Mouse (Mus musculus) forebrain, postnatal 0 days (tissue): ENCODE measurements around the gene Dpm3. TPM values are rescaled to one million over a fixed set of nuclear protein-coding genes. Genes with fewer than 3 reads are reported as not detected.

Source experiments
- ATAC-seq: fragments of 200-750 bp; cut with Nextera tagmentation; 2 replicates; pipeline ENCODE4 v1.8.0; 2017; ENCODE audit warnings: mild to moderate bottlenecking, moderate library complexity
- DNase-seq: peaks from one replicate; pipeline ENCODE4 v3.0.0-alpha.2; 2015
- H3K27ac ChIP-seq: fragments of 300-500 bp; sonication (generic); 2 replicates; pipeline ENCODE4 v1.5.1; 2014; ENCODE audit warnings: low read depth, mild to moderate bottlenecking, antibody characterized with exemption, low read length, moderate library complexity, mixed read lengths
- H3K27me3 ChIP-seq: fragments of 300-500 bp; sonication (generic); 2 replicates; pipeline ENCODE4 v1.6.1; 2014; ENCODE audit warnings: mild to moderate bottlenecking, low read length, mixed read lengths; ENCODE audit not compliant: insufficient read depth
- H3K36me3 ChIP-seq: fragments of 300-500 bp; sonication (generic); 2 replicates; pipeline ENCODE4 v1.6.1; 2014; ENCODE audit warnings: mild to moderate bottlenecking, moderate library complexity; ENCODE audit not compliant: insufficient read depth
- H3K4me1 ChIP-seq: fragments of 300-500 bp; sonication (generic); 2 replicates; pipeline ENCODE4 v1.6.1; 2014; ENCODE audit warnings: antibody characterized with exemption; ENCODE audit not compliant: insufficient read depth
- H3K4me2 ChIP-seq: fragments of 300-500 bp; sonication (generic); 2 replicates; pipeline ENCODE4 v1.6.1; 2014; ENCODE audit warnings: low read depth, mild to moderate bottlenecking, moderate library complexity
- H3K4me3 ChIP-seq: fragments of 300-500 bp; sonication (generic); 2 replicates; pipeline ENCODE4 v1.5.1; 2014; ENCODE audit warnings: low read depth, low read length, mixed read lengths
- H3K9ac ChIP-seq: fragments of 300-500 bp; sonication (generic); 2 replicates; pipeline ENCODE4 v1.6.1; 2014; ENCODE audit warnings: mild to moderate bottlenecking
- H3K9me3 ChIP-seq: fragments of 300-500 bp; sonication (generic); 2 replicates; pipeline ENCODE4 v1.6.1; 2016; ENCODE audit warnings: low read length
- CTCF ChIP-seq: sonication (generic); IDR thresholded peaks from 2 replicates; pipeline ENCODE4 v1.5.1; 2016; ENCODE audit warnings: antibody characterized with exemption, control low read depth, low read depth
- WGBS: fragments of 180-500 bp; shearing (Covaris S2); extraction: QIAGEN DNeasy Blood & Tissue Kit; methylation state at CpG from one replicate; pipeline ENCODE4 v1.1.7; 2014; 5-methylcytosine and 5-hydroxymethylcytosine counted together
- microRNA counts: library from miRNA; unstranded; fragments of <30 nt; microRNA quantifications from one replicate; lab custom pipeline; 2015
- microRNA-seq, 2 experiments: library from miRNA; unstranded; fragments of <30 nt; microRNA quantifications; one replicate each; pipeline ENCODE4; 2016
- polyA plus RNA-seq: library from polyadenylated mRNA; unstranded; fragments of >200 nt; fragmentation: Nextera tagmentation; extraction: Ambion mirVana; gene quantifications from 2 replicates; pipeline ENCODE4 v1.2.1, GENCODE M21; 2015
- total RNA-seq: library from RNA; depleted of rRNA; stranded (reverse); fragments of >200 nt; gene quantifications from 2 replicates; pipeline ENCODE4 v1.2.3, GENCODE M21; 2014; rRNA removed

Dpm3 gene
- total and polyA plus RNA-seq, 2 experiments from 2014 or later: 74.9 to 160 TPM

- Histone ChIP-seq H3K9ac (no peak overlapping the region), H3K27ac (no peak overlapping the region), H3K4me2 (peak overlapping the region; percentile 40), H3K36me3 (peaks cover 22% of the 10 kb centered on the region), H3K4me1 (peaks cover 13% of the 10 kb centered on the region), H3K27me3 (no peaks in the 10 kb centered on the region), H3K4me3 (no peak overlapping the region), H3K9me3 (no peaks in the 10 kb centered on the region)
- DNase-seq (no peak), ATAC-seq (no peak)
- 11% methylated on average over 40 of the region's 40 CpGs for WGBS
- TF ChIP-seq CTCF: no peak
These were observed 57.0 kb downstream of the Dpm3 start for GRCm38 (mm10) chr3:89315930-89316831.

MicroRNAs within 50 kb of the gene (microRNA counts, 519-probe panel; counts per million panel counts)
- 3,579 counts per million, percentile 36 among the panel's probes with 10 or more counts for microRNA mmu-miR-92b (lab: Ali Mortazavi, UCI)

Small RNAs within 50 kb of the gene (microRNA-seq; reads per million reads assigned to microRNA genes)
- gene Mir92b: 3,346 to 3,755 reads per million in 2 experiments

Other genes starting within 250 kb of the Dpm3 start
- gene Rusc1, start 166.0 kb upstream of the Dpm3 start, total RNA-seq: 148 and 158 TPM in 2 replicates
- gene Rusc1, start 166.0 kb upstream of the Dpm3 start, polyA plus RNA-seq: 86.1 and 101 TPM in 2 replicates
- not detected in 2 replicates for gene Gm43738, start 158.3 kb upstream of the Dpm3 start, total RNA-seq
- gene Gm43738, start 158.3 kb upstream of the Dpm3 start, polyA plus RNA-seq: not detected in 2 replicates
- gene Fdps, start 157.4 kb upstream of the Dpm3 start, total RNA-seq: 421 and 510 TPM in 2 replicates
- 435 and 441 TPM in 2 replicates for gene Fdps, start 157.4 kb upstream of the Dpm3 start, polyA plus RNA-seq
- 0.08 and 0.76 TPM in 2 replicates for gene Pklr, start 123.2 kb upstream of the Dpm3 start, total RNA-seq
- gene Pklr, start 123.2 kb upstream of the Dpm3 start, polyA plus RNA-seq: 0.19 TPM in 1 of 2 replicates, not detected in the other
- gene Hcn3, start 99.2 kb upstream of the Dpm3 start, total RNA-seq: 44.9 and 45.5 TPM in 2 replicates
- gene Hcn3, start 99.2 kb upstream of the Dpm3 start, polyA plus RNA-seq: 22.7 and 30.3 TPM in 2 replicates
- gene Clk2, start 94.6 kb upstream of the Dpm3 start, total RNA-seq: 35.6 and 43.1 TPM in 2 replicates
- 11.2 and 12.8 TPM in 2 replicates for gene Clk2, start 94.6 kb upstream of the Dpm3 start, polyA plus RNA-seq
- gene Scamp3, start 81.9 kb upstream of the Dpm3 start, total RNA-seq: 44.3 and 63.7 TPM in 2 replicates
- gene Scamp3, start 81.9 kb upstream of the Dpm3 start, polyA plus RNA-seq: 116 and 124 TPM in 2 replicates
- gene Fam189b, start 76.2 kb upstream of the Dpm3 start, total RNA-seq: 8.9 and 12.7 TPM in 2 replicates
- gene Fam189b, start 76.2 kb upstream of the Dpm3 start, polyA plus RNA-seq: 23.8 and 31.8 TPM in 2 replicates
- 46.9 and 51.1 TPM in 2 replicates for gene Gba, start 56.4 kb upstream of the Dpm3 start, total RNA-seq
- gene Gba, start 56.4 kb upstream of the Dpm3 start, polyA plus RNA-seq: 40.4 and 41.7 TPM in 2 replicates
- 53.6 and 74.1 TPM in 2 replicates for gene Thbs3, start 44.2 kb upstream of the Dpm3 start, total RNA-seq
- 31.1 and 42.8 TPM in 2 replicates for gene Thbs3, start 44.2 kb upstream of the Dpm3 start, polyA plus RNA-seq
- 142 and 167 TPM in 2 replicates for gene Mtx1, start 32.3 kb upstream of the Dpm3 start, total RNA-seq
- 199 and 212 TPM in 2 replicates for gene Mtx1, start 32.3 kb upstream of the Dpm3 start, polyA plus RNA-seq
- gene Muc1, start 30.3 kb upstream of the Dpm3 start, total RNA-seq: 1.3 and 1.6 TPM in 2 replicates
- gene Muc1, start 30.3 kb upstream of the Dpm3 start, polyA plus RNA-seq: 0.27 and 0.35 TPM in 2 replicates
- 67.0 and 68.1 TPM in 2 replicates for gene Krtcap2, start 13.4 kb upstream of the Dpm3 start, total RNA-seq
- gene Krtcap2, start 13.4 kb upstream of the Dpm3 start, polyA plus RNA-seq: 221 and 244 TPM in 2 replicates
- gene Trim46, start 13.0 kb upstream of the Dpm3 start, total RNA-seq: 83.0 and 98.3 TPM in 2 replicates
- gene Trim46, start 13.0 kb upstream of the Dpm3 start, polyA plus RNA-seq: 56.0 and 63.5 TPM in 2 replicates
- 22.1 and 26.7 TPM in 2 replicates for gene Slc50a1, start 11.2 kb downstream of the Dpm3 start, total RNA-seq
- gene Slc50a1, start 11.2 kb downstream of the Dpm3 start, polyA plus RNA-seq: 34.8 and 36.8 TPM in 2 replicates
- gene Efna1, start 21.8 kb downstream of the Dpm3 start, total RNA-seq: 5.5 and 8.4 TPM in 2 replicates
- 10.8 and 11.1 TPM in 2 replicates for gene Efna1, start 21.8 kb downstream of the Dpm3 start, polyA plus RNA-seq
- gene Efna3, start 63.6 kb downstream of the Dpm3 start, total RNA-seq: 76.7 and 80.7 TPM in 2 replicates
- gene Efna3, start 63.6 kb downstream of the Dpm3 start, polyA plus RNA-seq: 68.9 and 73.8 TPM in 2 replicates
- 8.4 and 11.1 TPM in 2 replicates for gene Efna4, start 78.7 kb downstream of the Dpm3 start, total RNA-seq
- gene Efna4, start 78.7 kb downstream of the Dpm3 start, polyA plus RNA-seq: 7.8 and 8.1 TPM in 2 replicates
- 47.9 and 53.3 TPM in 2 replicates for gene Adam15, start 90.6 kb downstream of the Dpm3 start, total RNA-seq
- 50.1 and 56.4 TPM in 2 replicates for gene Adam15, start 90.6 kb downstream of the Dpm3 start, polyA plus RNA-seq
- 0.19 and 0.46 TPM in 2 replicates for gene Dcst2, start 102.6 kb downstream of the Dpm3 start, total RNA-seq
- 0.43 and 0.56 TPM in 2 replicates for gene Dcst2, start 102.6 kb downstream of the Dpm3 start, polyA plus RNA-seq
- gene Dcst1, start 105.9 kb downstream of the Dpm3 start, total RNA-seq: 0.15 TPM in 1 of 2 replicates, not detected in the other
- gene Dcst1, start 105.9 kb downstream of the Dpm3 start, polyA plus RNA-seq: 0.89 and 1.3 TPM in 2 replicates
- 2.1 and 4.9 TPM in 2 replicates for gene Zbtb7b, start 135.4 kb downstream of the Dpm3 start, total RNA-seq
- 0.33 and 0.75 TPM in 2 replicates for gene Zbtb7b, start 135.4 kb downstream of the Dpm3 start, polyA plus RNA-seq
- gene Lenep, start 143.4 kb downstream of the Dpm3 start, total RNA-seq: 4.2 TPM in 1 of 2 replicates, not detected in the other
- gene Lenep, start 143.4 kb downstream of the Dpm3 start, polyA plus RNA-seq: 0.40 TPM in 1 of 2 replicates, not detected in the other
- 25.6 and 34.9 TPM in 2 replicates for gene Flad1, start 152.5 kb downstream of the Dpm3 start, total RNA-seq
- 30.9 and 31.5 TPM in 2 replicates for gene Flad1, start 152.5 kb downstream of the Dpm3 start, polyA plus RNA-seq
- gene Cks1b, start 159.0 kb downstream of the Dpm3 start, total RNA-seq: 24.5 and 27.3 TPM in 2 replicates
- 93.9 and 109 TPM in 2 replicates for gene Cks1b, start 159.0 kb downstream of the Dpm3 start, polyA plus RNA-seq
- gene Shc1, start 159.1 kb downstream of the Dpm3 start, total RNA-seq: 15.8 and 19.8 TPM in 2 replicates
- 11.3 and 11.8 TPM in 2 replicates for gene Shc1, start 159.1 kb downstream of the Dpm3 start, polyA plus RNA-seq
- 62.5 and 72.1 TPM in 2 replicates for gene Pygo2, start 170.9 kb downstream of the Dpm3 start, total RNA-seq
- 42.5 and 43.5 TPM in 2 replicates for gene Pygo2, start 170.9 kb downstream of the Dpm3 start, polyA plus RNA-seq
- gene Pbxip1, start 177.3 kb downstream of the Dpm3 start, total RNA-seq: 16.9 and 21.6 TPM in 2 replicates
- 16.9 and 27.8 TPM in 2 replicates for gene Pbxip1, start 177.3 kb downstream of the Dpm3 start, polyA plus RNA-seq
- gene Pmvk, start 195.2 kb downstream of the Dpm3 start, total RNA-seq: 80.1 and 108 TPM in 2 replicates
- 84.3 and 96.8 TPM in 2 replicates for gene Pmvk, start 195.2 kb downstream of the Dpm3 start, polyA plus RNA-seq